Mouse (Mus musculus): Measurements from ENCODE around the gene Kidins220. TPM values are rescaled to one million over a fixed set of nuclear protein-coding genes. Genes with fewer than 3 reads are reported as not detected.
A peak's percentile ranks its signal among the peaks of the same experiment; 100 is the strongest.

The Kidins220 gene
- total and polyA plus RNA-seq, 2 experiments from 2014 or later = 79.6 to 199 TPM

GRCm38 (mm10) chr12:24961821-24962220, 12.9 kb upstream of the Kidins220 start:
- 88% methylated on average over 7 of the region's 7 CpGs for WGBS
- Histone ChIP-seq H3K27ac (no peak overlapping the region), H3K4me3 (ENCODE audit: low read length) (no peak overlapping the region), H3K27me3 (ENCODE audit: insufficient read depth, low read length) (no peaks in the 10 kb centered on the region), H3K9me3 (ENCODE audit: low read length) (no peaks in the 10 kb centered on the region), H3K4me2 (ENCODE audit: low read depth, low read length) (no peak overlapping the region), H3K9ac (replicated peaks; ENCODE audit: low read length) (no peak overlapping the region), H3K36me3 (ENCODE audit: insufficient read depth, low read length) (peaks cover 21% of the 10 kb centered on the region), H3K4me1 (ENCODE audit: insufficient read depth, low read length) (no peaks in the 10 kb centered on the region)
- ATAC-seq (no peak), DNase-seq (ENCODE audit: low spot score) (no peak)
- no peak for TF ChIP-seq CTCF (IDR thresholded peaks at IDR 0.05; ENCODE audit: low read depth)

GRCm38 (mm10) chr12:24962362-24962967, 12.3 kb upstream of the Kidins220 start:
- H3K4me2 ChIP-seq (ENCODE audit: low read depth, low read length) = no peak overlapping the region
- no peak overlapping the region for H3K9ac ChIP-seq (replicated peaks; ENCODE audit: low read length)
- no peaks in the 10 kb centered on the region for H3K27me3 ChIP-seq (ENCODE audit: insufficient read depth, low read length)
- H3K4me3 ChIP-seq (ENCODE audit: low read length) = no peak overlapping the region
- H3K4me1 ChIP-seq (ENCODE audit: insufficient read depth, low read length) = no peaks in the 10 kb centered on the region
- 80% methylated on average over 11 of the region's 11 CpGs for WGBS
- no peak for TF ChIP-seq CTCF (IDR thresholded peaks at IDR 0.05; ENCODE audit: low read depth)
- ATAC-seq = no peak
- H3K9me3 ChIP-seq (ENCODE audit: low read length) = no peaks in the 10 kb centered on the region
- H3K36me3 ChIP-seq (ENCODE audit: insufficient read depth, low read length) = peaks cover 14% of the 10 kb centered on the region
- no peak overlapping the region for H3K27ac ChIP-seq
- no peak for DNase-seq (ENCODE audit: low spot score)

GRCm38 (mm10) chr12:24963393-24964022, 11.2 kb upstream of the Kidins220 start:
- Histone ChIP-seq H3K9me3 (ENCODE audit: low read length) (no peaks in the 10 kb centered on the region), H3K36me3 (ENCODE audit: insufficient read depth, low read length) (peaks cover 7% of the 10 kb centered on the region; the same call in 1 of the 2 replicates), H3K27ac (no peak overlapping the region), H3K4me3 (ENCODE audit: low read length) (no peak overlapping the region), H3K4me1 (ENCODE audit: insufficient read depth, low read length) (no peaks in the 10 kb centered on the region), H3K27me3 (ENCODE audit: insufficient read depth, low read length) (no peaks in the 10 kb centered on the region), H3K9ac (replicated peaks; ENCODE audit: low read length) (no peak overlapping the region), H3K4me2 (ENCODE audit: low read depth, low read length) (no peak overlapping the region)
- TF ChIP-seq CTCF (IDR thresholded peaks at IDR 0.05; ENCODE audit: low read depth) = no peak
- WGBS = 70% methylated on average over 13 of the region's 13 CpGs
- no peak for DNase-seq (ENCODE audit: low spot score)
- ATAC-seq = no peak

- DNase-seq (ENCODE audit: low spot score) = peak; percentile 50
Measured at GRCm38 (mm10) chr12:24965406-24965805, 9.3 kb upstream of the Kidins220 start.

GRCm38 (mm10) chr12:24966046-24966445, 8.7 kb upstream of the Kidins220 start:
- WGBS = 74% methylated on average over 2 of the region's 2 CpGs
- Histone ChIP-seq H3K4me3 (ENCODE audit: low read length) (no peak overlapping the region), H3K4me1 (ENCODE audit: insufficient read depth, low read length) (no peaks in the 10 kb centered on the region), H3K9ac (replicated peaks; ENCODE audit: low read length) (no peak overlapping the region), H3K4me2 (ENCODE audit: low read depth, low read length) (no peak overlapping the region), H3K36me3 (ENCODE audit: insufficient read depth, low read length) (no peaks in the 10 kb centered on the region), H3K27me3 (ENCODE audit: insufficient read depth, low read length) (no peaks in the 10 kb centered on the region), H3K27ac (peak overlapping the region; percentile 73), H3K9me3 (ENCODE audit: low read length) (no peaks in the 10 kb centered on the region)
- no peak for TF ChIP-seq CTCF (IDR thresholded peaks at IDR 0.05; ENCODE audit: low read depth)
- DNase-seq (ENCODE audit: low spot score) (no peak), ATAC-seq (peak; percentile 31; the same call in 1 of the 2 replicates)

More at GRCm38 (mm10) chr12:24965406-24965805, 9.3 kb upstream of the Kidins220 start:
- Histone ChIP-seq H3K4me2 (ENCODE audit: low read depth, low read length) (no peak overlapping the region), H3K4me3 (ENCODE audit: low read length) (no peak overlapping the region), H3K27me3 (ENCODE audit: insufficient read depth, low read length) (no peaks in the 10 kb centered on the region), H3K4me1 (ENCODE audit: insufficient read depth, low read length) (no peaks in the 10 kb centered on the region), H3K27ac (peak overlapping the region; percentile 73), H3K9ac (replicated peaks; ENCODE audit: low read length) (no peak overlapping the region), H3K9me3 (ENCODE audit: low read length) (no peaks in the 10 kb centered on the region), H3K36me3 (ENCODE audit: insufficient read depth, low read length) (no peaks in the 10 kb centered on the region)
- 66% methylated on average over 6 of the region's 6 CpGs for WGBS
- ATAC-seq = peak; percentile 85
- TF ChIP-seq CTCF (IDR thresholded peaks at IDR 0.05; ENCODE audit: low read depth) = no peak

- Histone ChIP-seq H3K27ac (no peak overlapping the region), H3K4me2 (ENCODE audit: low read depth, low read length) (no peak overlapping the region), H3K27me3 (ENCODE audit: insufficient read depth, low read length) (no peaks in the 10 kb centered on the region), H3K4me1 (ENCODE audit: insufficient read depth, low read length) (no peaks in the 10 kb centered on the region), H3K9ac (replicated peaks; ENCODE audit: low read length) (no peak overlapping the region), H3K4me3 (ENCODE audit: low read length) (no peak overlapping the region), H3K36me3 (ENCODE audit: insufficient read depth, low read length) (no peaks in the 10 kb centered on the region), H3K9me3 (ENCODE audit: low read length) (no peaks in the 10 kb centered on the region)
- ATAC-seq (no peak), DNase-seq (ENCODE audit: low spot score) (no peak)
- 88% methylated on average over 5 of the region's 5 CpGs for WGBS
- TF ChIP-seq CTCF (IDR thresholded peaks at IDR 0.05; ENCODE audit: low read depth) = no peak
Measured at GRCm38 (mm10) chr12:24971490-24972200, 3.1 kb upstream of the Kidins220 start.

All from hindbrain, postnatal 0 days (tissue).